Mouse (Mus musculus) cerebellum, adult 11 months (tissue): ENCODE data around the gene Zfp719.
A peak's percentile ranks its signal among the peaks of the same experiment; 100 is the strongest.

ENCODE experiments used
- DNase-seq: peaks from one replicate; pipeline ENCODE4 v3.0.0; 2022

Zfp719 gene

DNA sequence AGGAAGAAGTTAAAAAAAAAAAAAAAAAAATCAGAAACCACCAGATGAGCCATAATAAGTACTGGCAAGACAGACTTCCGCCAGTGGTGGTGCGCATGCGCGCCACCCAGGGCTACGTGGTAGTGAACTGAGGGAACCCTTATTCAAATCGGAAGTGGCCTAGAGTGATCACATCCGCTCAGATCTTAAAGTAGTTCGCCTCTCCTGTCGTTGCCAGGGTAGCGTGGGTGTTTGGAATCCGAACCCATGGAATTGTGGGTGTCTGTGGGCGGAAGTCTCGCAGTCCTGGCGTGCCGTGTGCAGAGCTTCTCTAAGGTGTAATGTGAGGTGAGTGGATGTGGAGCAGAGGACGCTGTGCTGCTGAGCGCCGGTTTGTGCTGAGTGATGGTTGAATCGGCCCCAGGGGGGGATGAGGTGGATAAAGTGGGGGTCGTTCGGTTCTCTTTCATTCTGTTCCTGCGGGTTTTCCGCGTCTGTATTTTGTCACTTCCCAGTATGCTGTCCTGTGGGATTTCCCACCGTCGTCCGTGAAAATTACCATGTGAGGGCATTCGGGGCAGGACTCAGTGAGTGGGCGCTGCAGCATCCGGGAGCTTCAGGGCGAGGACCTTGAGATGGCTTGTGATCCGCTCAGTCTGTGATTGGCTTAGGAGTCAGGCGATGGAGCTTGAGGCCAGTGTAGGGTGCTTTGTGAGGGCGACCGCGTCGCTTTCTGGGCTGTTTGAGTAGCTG, at the start of gene Zfp719:
Zfp719 (plus strand) TSS at position 171 of the 732 bp plus-strand sequence.
- DNase-seq: peak; percentile 88

DNA sequence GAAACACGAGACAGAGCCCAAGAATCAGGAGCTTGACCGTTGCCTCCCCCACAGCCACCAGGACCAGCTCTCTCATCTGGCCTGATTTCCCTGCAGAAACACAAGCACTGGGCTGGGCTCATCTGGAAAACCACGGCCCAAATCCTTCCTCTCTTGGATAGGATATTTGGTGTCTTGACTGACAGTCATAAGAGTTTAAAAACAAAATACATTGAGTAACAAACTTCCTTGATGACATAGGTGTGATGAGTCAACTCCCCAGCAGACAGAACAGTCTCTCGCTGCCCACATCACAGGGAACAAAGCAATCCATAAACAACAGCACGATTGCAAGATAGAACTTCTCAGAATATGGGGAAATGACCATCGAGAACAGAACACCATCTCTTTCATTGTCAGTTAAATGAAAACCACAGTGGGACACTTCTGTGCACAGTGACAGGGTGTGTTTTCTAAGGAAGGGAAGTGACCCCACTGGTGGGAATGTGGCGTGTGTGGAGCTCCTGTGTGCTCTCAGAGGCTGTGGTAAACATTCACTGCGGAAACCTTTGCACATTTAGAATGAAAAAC, 49.1 kb upstream of the Zfp719 start:
- no peak for DNase-seq

DNA sequence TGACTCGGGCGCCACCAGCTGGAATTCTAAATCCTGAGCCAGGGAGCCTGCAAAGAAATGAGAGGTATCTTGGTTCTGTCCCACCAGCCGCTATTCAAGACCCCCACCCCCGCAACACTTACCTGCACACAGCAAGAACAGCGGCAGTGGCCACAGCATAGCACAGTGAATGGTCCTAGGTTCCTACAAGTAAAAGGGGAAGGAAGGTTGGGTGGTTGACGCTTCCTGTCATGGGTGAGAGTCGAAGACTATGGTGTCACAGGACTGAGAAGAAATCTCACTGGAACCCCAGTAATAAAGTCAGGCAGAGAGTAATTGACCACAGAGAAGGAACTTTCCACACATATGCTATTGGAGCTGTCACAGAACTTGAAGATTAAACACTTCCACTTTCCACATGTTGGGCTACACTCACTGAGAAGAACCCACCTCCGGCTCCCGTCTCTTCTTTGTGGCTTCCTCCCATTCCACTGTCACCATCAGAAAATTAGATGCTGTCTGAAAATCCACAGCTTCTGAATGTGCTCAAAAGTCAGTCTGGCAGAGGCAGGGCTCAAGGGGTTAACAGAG, 46.4 kb upstream of the Zfp719 start:
- no peak for DNase-seq

DNA sequence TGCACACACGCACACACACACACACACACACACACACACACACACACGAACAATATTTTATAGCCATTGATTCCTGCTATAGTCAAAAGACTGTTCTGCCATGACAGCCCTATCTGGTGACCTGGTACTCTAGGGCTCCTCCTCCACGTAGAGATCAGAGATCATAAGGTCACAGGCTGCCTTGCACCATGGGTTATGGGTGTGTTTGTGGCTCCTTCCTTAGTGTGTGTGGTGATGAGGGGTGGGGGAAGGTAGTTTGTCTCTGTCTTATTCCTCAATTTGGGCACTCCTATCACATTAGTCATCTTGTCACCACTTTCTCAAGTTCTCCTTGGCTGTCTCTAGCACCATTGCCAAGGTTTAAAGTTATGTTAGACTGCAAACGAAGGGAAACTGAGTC, 40.9 kb upstream of the Zfp719 start:
- DNase-seq: no peak

DNA sequence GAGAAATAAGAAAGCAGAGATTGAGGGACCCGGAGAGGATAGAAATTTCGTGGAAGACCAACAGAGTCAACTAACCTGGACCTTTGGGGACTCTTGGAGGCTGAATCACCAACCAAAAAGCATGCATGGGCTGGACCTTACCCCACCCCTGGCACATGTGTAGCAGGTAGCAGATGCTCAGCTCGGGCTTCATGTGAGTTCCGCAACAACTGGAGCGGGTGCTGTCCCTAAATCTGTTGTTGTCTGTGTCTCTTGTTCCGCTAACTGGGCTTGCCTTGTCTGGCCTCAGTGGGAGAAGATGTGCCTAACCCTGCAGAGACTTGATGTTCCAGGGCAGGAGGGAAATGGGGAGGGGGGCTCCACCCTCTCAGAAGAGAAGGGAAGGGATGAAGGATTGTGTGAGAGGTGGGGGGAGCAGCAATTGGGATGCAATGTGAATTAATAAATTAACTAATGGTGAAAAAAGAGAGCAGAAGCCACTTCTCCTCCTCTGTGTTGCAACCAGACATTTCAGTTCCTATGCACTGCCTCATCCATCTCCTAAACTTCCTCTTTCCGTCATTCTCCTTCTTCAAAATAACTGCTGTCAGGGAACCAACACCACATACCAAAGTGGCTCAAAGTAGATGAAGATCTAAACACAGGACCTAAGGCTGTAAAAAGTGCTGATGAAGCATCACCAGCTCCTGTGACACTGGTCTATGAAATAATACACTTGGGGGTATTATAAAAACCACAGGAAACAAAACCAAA, 35.0 kb upstream of the Zfp719 start, which contains the start of gene Cd33:
Cd33 (minus strand) TSS at position 204 of the 753 bp plus-strand sequence.
- no peak for DNase-seq

DNA sequence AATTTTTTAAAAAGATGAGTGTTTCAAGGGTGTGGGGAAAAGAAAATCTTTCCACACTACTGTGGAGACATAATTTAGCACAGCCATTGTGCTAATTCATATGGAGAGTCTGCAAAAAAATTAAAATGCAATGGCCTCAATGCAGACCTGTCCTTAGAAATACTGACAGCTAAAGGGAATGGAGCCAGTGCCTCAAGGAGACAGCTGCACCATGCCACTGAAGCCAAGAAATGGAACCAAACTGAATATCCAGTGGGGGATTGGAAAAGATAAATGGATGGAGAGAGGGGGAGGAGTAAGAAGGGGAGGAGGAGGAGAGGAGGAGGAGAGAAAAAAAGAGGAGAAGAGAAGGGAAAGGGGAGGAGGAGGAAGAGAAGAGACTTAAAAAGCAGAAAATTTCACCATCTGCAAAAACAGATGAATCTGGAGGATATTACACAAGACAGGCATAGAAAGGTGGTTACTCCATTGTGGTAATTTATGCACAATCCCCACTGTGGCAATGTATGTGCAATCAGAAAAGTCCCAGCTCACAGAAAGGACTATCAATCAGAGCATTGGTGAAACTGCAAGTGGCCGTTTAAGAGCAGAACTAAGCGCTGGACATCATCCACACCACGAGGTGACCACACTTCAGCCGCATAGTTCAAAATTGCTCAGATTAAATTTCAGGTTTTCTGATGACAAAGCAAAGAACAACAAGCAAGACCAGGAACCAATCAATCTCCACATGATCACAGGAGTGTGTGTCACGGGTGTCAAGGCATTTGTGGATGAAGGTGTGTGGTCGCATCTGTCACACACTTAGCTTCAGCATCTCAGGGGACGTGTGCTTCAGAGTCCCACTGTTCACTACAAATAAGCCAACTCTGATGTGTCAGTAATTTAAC, 33.5 kb upstream of the Zfp719 start:
- no peak for DNase-seq

DNA sequence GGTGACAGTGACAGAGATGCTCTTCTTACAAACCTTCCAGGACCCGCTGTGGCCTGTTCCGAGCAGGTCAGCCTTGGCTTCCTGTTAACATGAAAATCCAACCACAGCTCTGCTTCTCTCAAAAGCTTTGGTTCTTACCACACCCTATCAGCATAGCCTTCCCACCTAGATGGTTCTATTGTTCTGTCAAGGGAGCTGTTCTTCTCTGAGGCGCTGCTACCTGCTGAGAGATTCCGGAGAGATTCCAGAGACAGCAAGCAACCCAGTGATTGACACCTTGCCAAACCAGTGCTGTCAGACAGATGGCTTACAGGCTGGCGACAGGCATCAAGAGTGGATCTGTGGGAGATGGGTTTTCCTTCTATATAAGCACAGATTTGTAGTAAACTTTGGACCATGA, 31.7 kb upstream of the Zfp719 start:
- DNase-seq: peak; percentile 56

DNA sequence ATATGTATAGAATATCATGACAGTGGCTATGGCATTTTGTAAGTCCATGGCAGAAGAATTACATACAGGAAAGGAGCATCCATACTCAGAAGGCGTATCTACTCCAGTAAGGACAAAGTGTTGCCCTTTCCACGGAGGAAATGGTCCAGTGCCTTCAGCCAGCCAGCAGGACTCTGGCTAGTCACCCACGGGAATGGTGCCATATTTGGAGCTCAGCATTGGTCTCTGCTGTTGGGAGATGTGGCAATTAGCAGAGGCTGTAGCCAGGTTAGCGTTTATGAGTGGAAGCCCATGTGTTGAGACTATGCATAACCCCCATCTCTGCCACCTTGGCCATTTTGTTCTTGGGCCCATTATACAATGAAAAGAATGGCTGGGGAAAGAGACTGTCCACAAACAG, 31.2 kb upstream of the Zfp719 start:
- DNase-seq: peak; percentile 28

DNA sequence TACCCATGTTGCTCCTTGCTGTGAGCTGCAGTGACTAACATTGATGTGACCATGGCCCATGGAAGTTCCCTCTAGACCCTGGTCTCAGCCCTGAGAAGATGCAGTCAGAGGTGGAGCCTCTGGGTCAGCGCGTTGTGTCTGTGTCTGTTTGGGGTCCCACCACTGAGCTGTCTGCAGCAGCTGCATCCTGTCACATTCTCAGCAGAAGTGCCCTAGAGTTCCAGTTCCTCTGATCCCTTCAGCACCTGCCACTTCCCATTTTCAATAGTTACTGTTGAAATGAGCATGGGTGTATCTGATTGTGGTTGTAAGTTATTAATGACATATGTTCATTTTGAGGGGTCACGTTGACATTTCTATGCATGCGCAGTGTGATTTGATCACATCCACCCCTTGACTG, 26.3 kb upstream of the Zfp719 start:
- no peak for DNase-seq

DNA sequence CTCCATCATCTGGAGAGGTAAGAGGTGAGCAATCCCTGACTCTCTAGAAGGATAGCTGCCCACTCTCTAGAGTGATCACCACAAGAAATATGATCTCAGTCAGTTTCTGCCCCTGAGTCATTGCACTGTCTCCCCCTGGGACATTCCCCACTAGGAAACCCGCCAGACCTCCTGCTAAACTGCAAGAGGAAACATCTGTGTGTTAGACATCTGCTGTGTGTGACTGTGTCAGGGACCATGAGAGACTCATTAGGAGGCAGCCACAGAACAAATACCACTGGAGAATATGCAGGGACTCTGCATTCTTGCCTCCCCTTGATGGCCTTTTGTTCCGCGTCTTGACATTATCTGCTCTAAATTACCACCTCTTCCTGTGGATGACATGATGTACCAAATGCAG, 24.9 kb upstream of the Zfp719 start:
- no peak for DNase-seq

DNA sequence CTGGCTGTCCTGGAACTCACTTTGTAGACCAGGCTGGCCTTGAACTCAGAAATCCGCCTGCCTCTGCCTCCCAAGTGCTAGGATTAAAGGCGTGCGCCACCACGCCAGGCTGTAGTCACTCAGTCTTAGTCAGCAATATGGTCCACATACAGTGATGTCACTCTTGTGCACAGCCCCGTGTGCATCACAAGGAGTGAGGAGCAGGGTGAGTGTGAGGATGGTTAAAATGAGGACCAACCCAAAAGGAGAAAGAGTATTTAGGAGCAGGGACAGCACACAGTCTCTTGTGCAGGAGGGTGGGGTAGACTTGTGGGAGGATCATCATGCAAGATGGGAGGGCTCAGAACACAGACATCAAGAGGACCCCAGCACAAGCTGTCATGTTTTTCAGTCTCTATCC, 24.1 kb upstream of the Zfp719 start:
- DNase-seq: no peak

DNA sequence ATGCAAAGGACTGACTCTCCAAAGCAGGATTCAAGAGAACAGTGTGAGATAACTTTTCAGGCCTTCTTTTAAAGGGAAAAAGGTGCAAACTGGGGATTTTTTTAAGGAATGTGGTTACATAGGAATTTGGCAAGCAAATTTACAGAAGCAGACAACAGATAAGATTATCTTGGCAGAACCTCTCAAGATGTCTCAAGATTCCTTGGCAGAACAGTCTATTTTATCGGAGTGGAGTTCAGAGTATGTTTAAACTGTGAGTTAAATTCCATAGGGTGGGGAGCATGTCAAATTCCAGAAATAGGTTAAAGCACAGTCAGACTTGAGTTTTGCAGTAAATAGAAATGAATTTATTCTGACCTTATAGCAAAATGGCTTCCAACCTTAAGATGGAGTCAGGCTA, 22.5 kb upstream of the Zfp719 start:
- DNase-seq: no peak

DNA sequence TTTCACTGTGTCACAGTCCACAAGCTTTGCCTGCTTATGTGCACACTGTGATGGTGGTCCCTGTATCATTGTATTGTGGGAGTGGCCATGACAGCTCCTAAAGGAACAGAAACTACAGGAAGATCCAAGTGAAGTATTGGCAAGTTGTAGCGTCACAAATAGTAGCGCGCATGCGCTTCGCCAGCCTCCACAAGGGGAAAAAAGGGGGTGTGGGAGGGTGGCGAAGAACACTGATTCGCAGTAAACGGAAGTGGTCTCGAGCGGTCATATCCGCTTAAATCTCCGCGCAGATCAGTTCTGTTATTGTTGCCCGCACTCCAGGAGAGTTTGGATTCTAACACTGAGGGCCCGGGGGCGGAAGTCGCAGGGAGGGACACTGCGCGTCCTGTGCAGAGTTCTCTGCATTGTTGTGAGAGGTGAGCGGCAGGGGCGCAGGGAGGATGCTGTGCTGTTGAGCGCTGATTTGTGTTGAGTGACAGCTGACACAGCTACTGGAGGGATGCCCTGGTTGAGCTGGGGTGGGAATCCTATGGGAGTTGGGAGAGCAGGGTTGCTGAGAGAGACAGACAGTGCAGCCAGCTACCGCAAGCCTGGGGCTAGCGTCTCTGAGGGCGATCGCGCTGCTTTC, 17.3 kb upstream of the Zfp719 start, which contains the start of gene Zfp658:
Zfp658 (plus strand) TSS at position 251 of the 628 bp plus-strand sequence.
- DNase-seq: peak; percentile 77

DNA sequence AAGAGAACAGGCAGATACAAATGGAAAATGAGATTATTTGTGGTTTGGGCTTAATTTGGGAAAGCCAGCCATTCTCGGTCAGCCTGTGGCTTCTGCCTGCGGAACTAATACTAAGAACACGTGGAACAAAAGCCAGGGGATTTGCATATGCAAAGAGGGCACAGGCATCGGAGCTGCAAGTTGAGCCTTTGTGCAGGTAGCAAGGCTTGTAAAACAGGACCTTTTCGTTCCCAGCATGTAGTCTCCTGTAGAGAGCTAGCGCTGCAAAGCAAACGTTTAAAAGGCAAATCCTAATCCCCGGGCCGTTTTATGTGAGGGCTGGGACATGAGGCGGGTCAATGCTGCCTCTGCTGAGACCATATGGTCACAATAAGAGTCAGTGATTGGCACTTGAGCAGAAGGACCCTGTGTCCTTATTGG, 16.7 kb upstream of the Zfp719 start:
- DNase-seq: no peak

DNA sequence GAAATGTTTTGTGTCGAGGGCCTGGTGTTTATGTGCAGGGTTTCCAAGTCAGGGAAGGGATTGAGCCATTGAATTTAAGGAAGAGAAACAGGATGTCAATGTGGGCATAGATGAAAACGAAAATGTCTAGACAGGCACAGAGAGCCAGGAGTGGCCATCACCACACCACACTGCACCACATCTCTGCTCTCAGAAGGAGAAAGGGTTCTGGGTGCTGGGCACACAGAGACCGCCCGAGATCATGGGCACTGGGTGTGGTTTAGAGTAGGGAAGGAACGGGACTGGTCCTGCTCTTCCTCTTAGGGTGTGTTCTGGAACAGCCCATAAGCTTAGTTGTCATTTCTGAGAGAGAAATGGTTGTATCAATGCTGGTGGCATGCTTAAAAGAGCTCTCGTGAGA, 16.1 kb upstream of the Zfp719 start:
- no peak for DNase-seq

DNA sequence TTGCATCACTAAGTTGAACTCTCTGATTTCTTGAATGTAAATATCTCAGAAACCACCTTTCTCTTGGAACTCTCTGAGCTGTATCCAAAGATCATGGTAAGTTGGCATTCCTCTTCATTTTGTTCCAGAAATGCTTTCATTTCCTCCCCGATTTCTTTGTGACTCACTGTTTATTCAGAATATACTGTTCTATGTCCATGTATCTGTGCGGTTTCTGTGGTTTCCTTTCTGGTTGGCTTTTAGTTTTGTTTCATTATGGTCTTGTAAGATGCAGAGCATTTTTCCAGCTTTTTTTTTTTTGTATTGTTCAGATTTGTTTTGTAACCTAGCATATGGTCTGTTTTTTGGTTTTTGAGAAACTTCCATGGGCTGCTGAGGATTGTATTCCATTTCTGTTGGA, 8.2 kb upstream of the Zfp719 start:
- no peak for DNase-seq

DNA sequence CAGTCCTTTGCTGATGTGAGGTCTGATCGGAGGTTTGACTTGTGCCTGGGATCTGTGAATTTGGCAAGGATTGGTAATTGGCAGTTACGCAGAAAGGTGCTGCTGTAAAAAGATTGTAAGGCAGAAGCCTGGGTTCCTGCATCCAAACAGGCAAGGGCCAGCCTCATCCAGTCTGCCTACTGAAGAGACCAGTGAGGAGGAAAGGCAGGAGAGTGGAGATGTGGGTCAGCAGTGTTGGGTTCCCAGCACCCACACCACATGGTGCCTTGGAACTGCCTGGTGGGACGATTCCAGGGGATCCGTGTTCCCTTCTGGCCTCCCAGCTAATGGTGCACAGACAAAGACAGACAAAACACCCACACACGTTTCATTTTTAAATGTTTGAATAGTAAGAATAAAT, 1.1 kb downstream of the Zfp719 start:
- peak; percentile 28 for DNase-seq

DNA sequence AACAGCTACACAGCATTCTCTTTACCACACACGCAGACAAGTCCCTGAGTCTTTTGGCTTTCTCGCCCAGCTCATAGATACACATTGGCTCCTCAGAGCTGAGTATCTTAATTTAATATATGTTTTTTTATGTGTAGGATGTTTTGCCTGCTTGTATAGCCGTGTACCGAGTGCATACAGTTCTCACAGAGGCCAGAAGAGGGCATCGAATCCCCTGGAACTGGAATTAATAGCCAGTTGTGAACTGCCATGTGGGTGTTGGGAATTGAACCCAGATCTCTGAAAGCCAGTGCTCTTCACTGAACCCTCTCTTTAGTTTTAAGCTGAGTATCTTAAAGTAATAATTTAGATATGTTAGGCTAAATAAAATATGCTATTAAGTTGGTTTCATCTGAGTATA, 5.4 kb downstream of the Zfp719 start:
- no peak for DNase-seq

DNA sequence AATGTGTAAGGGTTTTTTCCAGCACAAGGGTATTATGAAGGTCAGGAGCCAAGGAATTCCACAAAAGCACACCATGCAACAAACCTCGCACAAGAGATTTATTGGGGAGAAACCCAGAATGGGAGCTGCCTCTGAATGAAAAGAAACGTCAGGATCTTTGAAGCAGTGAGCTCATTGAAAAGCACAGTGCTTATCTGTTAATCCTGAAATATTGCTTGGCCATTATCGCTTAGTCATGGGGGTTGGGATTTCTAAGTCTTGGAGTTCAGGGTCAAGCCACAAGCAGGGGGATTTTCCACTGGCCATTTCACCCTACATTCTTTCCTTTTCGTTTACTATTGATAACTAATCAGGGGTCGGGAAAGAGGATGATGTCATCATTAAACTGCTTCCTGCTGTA, 22.5 kb downstream of the Zfp719 start:
- DNase-seq: no peak

DNA sequence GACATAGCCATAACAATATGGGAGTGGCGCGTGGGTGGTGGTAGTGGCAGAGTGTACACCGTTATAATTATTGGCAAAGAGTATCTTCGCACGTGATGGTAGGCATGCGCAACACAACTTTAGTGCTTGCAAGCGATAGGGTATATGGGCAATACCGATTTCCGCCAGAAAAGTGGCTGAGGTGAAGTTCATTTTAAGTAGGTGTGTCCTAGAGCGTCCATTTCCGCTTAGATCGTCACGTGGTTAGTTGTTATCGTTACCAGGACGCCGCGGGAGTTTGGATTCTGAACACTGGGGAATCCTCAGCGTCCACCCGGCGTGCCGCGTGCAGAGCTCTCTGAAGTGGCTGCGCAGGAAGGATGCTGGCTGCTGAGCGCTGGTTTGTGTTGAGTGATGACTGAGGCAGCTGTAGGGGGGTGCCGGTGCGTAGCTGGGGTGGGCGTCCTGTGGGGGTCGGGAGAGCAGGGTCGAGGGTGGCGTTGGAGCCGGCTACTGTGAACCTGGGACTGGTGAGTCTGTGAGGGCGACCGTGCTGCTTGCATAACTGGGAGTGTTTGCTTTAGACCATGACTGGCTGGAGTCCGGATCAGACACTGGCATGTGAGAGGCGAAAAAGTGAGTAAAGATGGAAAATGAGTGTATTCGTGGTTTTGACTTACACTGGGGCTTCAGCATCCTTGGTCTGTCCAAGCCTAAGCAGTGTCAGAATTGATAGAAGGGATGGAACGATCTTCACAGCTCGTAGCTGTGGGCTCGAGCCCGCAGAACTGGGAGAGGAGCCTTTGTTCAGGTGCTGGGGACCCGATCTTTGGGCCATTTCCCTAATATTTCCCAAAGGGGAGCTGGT, 27.7 kb downstream of the Zfp719 start, which contains the start of gene Zfp819:
Zfp819 (plus strand) TSS at position 274 of the 847 bp plus-strand sequence.
- no peak for DNase-seq

DNA sequence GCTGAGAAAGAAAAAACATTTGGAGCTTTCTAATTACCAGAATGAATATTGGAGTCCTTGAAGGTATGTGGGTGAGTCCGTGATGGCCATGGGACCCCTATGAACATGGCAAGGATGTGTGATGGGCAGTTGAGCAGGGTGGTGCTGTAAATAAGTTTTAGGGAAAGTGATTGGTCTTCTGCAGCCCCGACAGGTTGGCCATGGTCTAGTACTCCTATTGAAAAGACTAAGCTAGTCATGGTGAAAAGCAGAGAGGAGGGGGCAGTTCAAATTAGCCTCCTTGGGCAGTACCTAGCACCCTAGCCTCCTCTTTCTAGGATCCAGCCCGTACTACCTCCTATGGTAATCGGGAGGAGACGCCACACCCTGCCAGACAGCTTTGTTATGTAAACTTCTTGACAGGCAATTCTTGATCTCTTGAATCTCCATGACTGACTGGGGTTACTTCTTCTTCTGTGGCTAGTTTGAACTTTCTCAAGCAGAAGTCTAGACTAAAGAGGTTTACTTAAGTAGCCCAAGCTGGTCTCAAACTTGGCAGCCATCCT, 28.4 kb downstream of the Zfp719 start:
- DNase-seq: no peak
